Mouse (Mus musculus) left cerebral cortex, adult 2 months (tissue): Measurements from ENCODE around the gene Ackr3. TPM values are rescaled to one million over a fixed set of nuclear protein-coding genes. Genes with fewer than 3 reads are reported as not detected.

Source experiments
- DNase-seq, 2 experiments: peaks; one replicate each; pipeline ENCODE4 v3.0.0; 2021 to 2022; ENCODE audit warnings: low spot score in 2 of 2, mixed read lengths in 1 of 2; ENCODE audit errors: extremely low spot score in 1 of 2
- H3K27ac ChIP-seq: fragments of 200-600 bp; 2 replicates; pipeline ENCODE4 v1.8.1; 2022
- H3K4me3 ChIP-seq: fragments of 200-600 bp; 2 replicates; pipeline ENCODE4 v1.8.1; 2022
- CTCF ChIP-seq: fragments of 200-600 bp; IDR thresholded peaks from 2 replicates; pipeline ENCODE4 v1.8.1; 2022; ENCODE audit warnings: antibody characterized with exemption, mild to moderate bottlenecking, moderate library complexity
- intact Hi-C: fragments of 180-260 bp; cut with DNase I; formaldehyde crosslinking; loops from one replicate; pipeline ENCODE4 v1.15.1; 2025
- total RNA-seq, 2 experiments: library from RNA; stranded (reverse); gene quantifications; 2 replicates each; pipeline ENCODE4 v1.2.3; 2021

The Ackr3 gene
- total RNA-seq, 2 experiments from 2014 or later = 7.4 to 9.9 TPM

- no peak for TF ChIP-seq CTCF
- no peak for DNase-seq
- Histone ChIP-seq H3K27ac (no peak overlapping the region), H3K4me3 (no peak overlapping the region)
- intact Hi-C loops = no loop called here
Observed at GRCm38 (mm10) chr1:90234620-90235054, 30.9 kb downstream of the Ackr3 start.

GRCm38 (mm10) chr1:90236640-90237039 lies 32.9 kb downstream of the Ackr3 start:
- DNase-seq = no peak
- intact Hi-C loops = no loop called here
- TF ChIP-seq CTCF = no peak
- no peak overlapping the region for H3K27ac ChIP-seq
- no peak overlapping the region for H3K4me3 ChIP-seq

GRCm38 (mm10) chr1:90238095-90238888 lies 34.5 kb downstream of the Ackr3 start:
- no peak for TF ChIP-seq CTCF
- DNase-seq = no peak
- Histone ChIP-seq H3K4me3 (no peak overlapping the region), H3K27ac (no peak overlapping the region)
- intact Hi-C loops = no loop called here

GRCm38 (mm10) chr1:90239336-90240225 lies 35.8 kb downstream of the Ackr3 start:
- intact Hi-C loops = no loop called here
- Histone ChIP-seq H3K4me3 (no peak overlapping the region), H3K27ac (no peak overlapping the region)
- no peak for DNase-seq
- no peak for TF ChIP-seq CTCF

DNA sequence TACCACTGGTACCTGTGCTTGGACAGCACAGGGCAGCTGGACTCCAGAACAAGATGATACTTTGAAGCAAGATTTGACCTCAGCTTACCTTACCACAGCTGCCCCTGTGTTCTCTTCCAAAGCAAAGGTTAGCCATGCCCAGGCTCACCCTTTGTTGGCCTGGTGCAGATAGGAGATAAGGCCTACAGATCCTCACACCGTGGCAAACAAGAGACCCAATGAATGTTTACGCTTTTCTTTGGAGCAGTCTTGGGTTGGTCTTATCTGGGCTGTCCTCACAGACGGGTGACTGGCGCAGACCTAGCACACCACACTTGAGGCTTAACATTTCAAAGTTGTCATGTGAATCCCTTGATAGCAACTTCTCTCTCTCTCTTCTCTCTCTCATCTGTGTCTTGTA lies 36.5 kb downstream of the Ackr3 start:
- no peak overlapping the region for H3K27ac ChIP-seq
- intact Hi-C loops = no loop called here

DNA sequence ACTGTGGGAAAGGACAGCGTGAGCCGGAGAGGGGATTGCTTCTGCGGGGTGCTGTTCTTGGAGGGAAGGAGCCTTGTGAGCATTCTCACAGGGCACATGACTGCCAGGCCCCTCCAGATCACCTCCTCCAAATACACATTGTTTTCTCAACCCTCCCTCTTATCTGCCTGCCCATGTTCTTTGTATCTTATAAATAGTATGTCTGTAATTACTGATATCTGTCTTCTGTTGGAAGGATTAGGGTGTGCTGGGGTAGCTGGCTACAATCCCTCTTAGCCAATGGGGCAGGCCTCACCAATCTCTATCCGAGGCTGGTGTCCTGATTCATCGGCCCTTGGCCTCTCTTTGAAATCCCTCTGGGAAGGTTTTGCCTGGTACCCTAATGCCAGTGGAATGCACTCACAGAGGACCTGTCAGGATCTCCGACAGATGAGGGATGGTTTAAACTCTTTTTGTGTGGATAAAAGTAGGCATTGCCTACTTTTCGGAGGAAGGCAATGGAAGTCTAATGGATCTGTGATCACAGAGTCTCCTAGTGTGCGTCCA lies 38.7 kb downstream of the Ackr3 start:
- no peak overlapping the region for H3K4me3 ChIP-seq
- DNase-seq = no peak
- H3K27ac ChIP-seq = no peak overlapping the region
- intact Hi-C loops = no loop called here
- no peak for TF ChIP-seq CTCF

More for the DNA sequence above, 36.5 kb downstream of the Ackr3 start:
- TF ChIP-seq CTCF = no peak
- H3K4me3 ChIP-seq = no peak overlapping the region
- DNase-seq = no peak

GRCm38 (mm10) chr1:90244537-90244936 lies 40.8 kb downstream of the Ackr3 start:
- TF ChIP-seq CTCF = no peak
- H3K4me3 ChIP-seq = no peak overlapping the region
- H3K27ac ChIP-seq = no peak overlapping the region
- no peak for DNase-seq
- intact Hi-C loops = no loop called here

DNA sequence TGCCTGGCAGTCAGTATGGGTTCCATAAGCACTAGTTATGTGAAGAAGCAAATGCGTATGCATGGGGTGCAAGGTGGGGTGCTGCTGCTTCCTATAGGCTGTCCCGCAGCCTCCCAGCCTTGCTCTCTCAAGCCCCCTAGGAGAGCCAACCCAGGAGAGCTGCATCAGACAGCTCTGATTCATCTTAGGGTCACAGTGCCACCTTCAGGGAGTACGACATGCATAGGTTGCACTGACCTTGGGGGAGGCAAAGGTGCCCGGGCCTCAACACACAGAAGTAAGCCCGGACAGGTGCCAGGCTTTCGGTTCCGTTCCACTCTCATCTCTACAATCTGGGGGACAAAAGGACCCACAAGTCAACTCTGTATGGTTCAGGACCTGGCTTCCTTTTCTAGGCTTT lies 41.8 kb downstream of the Ackr3 start:
- intact Hi-C loops = no loop called here
- DNase-seq = no peak
- no peak overlapping the region for H3K4me3 ChIP-seq
- H3K27ac ChIP-seq = no peak overlapping the region
- TF ChIP-seq CTCF = peak; percentile 23; the same call in 1 of the 2 replicates

GRCm38 (mm10) chr1:90246035-90246434 lies 42.3 kb downstream of the Ackr3 start:
- no peak overlapping the region for H3K4me3 ChIP-seq
- intact Hi-C loops = no loop called here
- DNase-seq = no peak
- TF ChIP-seq CTCF = no peak
- H3K27ac ChIP-seq = no peak overlapping the region

GRCm38 (mm10) chr1:90246800-90247199 lies 43.0 kb downstream of the Ackr3 start:
- DNase-seq = no peak
- intact Hi-C loops = no loop called here
- no peak for TF ChIP-seq CTCF
- H3K4me3 ChIP-seq = no peak overlapping the region
- H3K27ac ChIP-seq = no peak overlapping the region

DNA sequence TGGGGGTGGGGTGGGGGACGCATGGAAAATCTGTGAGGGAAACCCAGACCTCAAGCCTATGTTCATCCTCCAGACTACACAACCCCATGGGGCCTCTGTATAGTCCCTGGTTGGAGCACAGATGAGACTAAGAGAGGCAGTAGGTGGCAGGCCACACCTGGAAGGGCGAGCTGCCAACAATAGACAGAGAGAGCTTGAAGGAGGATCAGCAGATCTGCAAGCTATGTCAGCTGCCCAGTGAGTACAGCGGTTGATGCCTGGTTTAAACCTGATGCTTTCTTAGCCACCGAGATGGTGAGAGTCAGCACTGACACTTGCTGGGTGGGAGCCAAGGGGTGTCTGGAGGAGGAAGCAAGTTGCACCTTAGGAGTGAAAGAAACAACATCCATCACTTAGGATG lies 43.5 kb downstream of the Ackr3 start:
- Histone ChIP-seq H3K4me3 (no peak overlapping the region), H3K27ac (no peak overlapping the region)
- no peak for DNase-seq
- intact Hi-C loops = no loop called here
- TF ChIP-seq CTCF = no peak
